11 mouse cellular contexts compared by ENCODE assay signal in genomic region chr13:115679591-115679990, GRCm38 (mm10).
DNase-seq lines count a peak whose midpoint lies in the region; ATAC-seq and TF ChIP-seq lines count a peak whose summit lies in the region.
"Had no signal": no experiment of that assay in that cellular context is flagged by ENCODE, and none has a peak within 500 bp of the region (broad histone marks: within the 10 kb centered on the region; RNA-seq: fewer than 3 reads in every experiment).

No protein-coding gene starts in this region.

- WGBS in embryonic facial prominence, embryonic 11.5 days: 44% methylated on average over 6 of the region's 6 CpGs

- H3K4me2 ChIP-seq in embryonic facial prominence, embryonic 11.5 days (ENCODE audit: low read depth, low read length): no peak overlapping the region
- H3K4me2 ChIP-seq: stomach, embryonic 15.5 days had no signal

- no peak overlapping the region for H3ac ChIP-seq in C2C12 (ENCODE audit: control insufficient read depth, insufficient read length, low read depth)

- H3K79me2 ChIP-seq in C2C12 (ENCODE audit: control insufficient read depth, insufficient read depth): no peaks in the 10 kb centered on the region

- no peak for ATAC-seq in embryonic facial prominence, embryonic 11.5 days (replicated peaks; ENCODE audit: insufficient number of reproducible peaks, low FRiP score, low TSS enrichment, low read depth)
- ATAC-seq: inflammation-experienced regulatory T-cells, adult 6 months had no signal

- peak; percentile 73 for TF ChIP-seq CTCF in layer of hippocampus, adult 2 months (conservative IDR thresholded peaks at IDR 0.05)
- peak; percentile 22 for TF ChIP-seq CTCF in C2C12 (IDR thresholded peaks at IDR 0.05; ENCODE audit: control insufficient read depth, insufficient read depth, insufficient read length)

- no peaks in the 10 kb centered on the region for H3K4me1 ChIP-seq in embryonic facial prominence, embryonic 11.5 days (ENCODE audit: control insufficient read depth, insufficient read depth, low read length)
- H3K4me1 ChIP-seq: stomach, embryonic 15.5 days had no signal

- no peaks in the 10 kb centered on the region for H3K27me3 ChIP-seq in C2C12 (ENCODE audit: control insufficient read depth, insufficient read depth, insufficient read length)
- no peaks in the 10 kb centered on the region for H3K27me3 ChIP-seq in embryonic facial prominence, embryonic 11.5 days (ENCODE audit: control insufficient read depth, insufficient read depth, low read length)
- H3K27me3 ChIP-seq: stomach, embryonic 15.5 days had no signal

- peak; percentile 20 for DNase-seq in adrenal gland, postnatal 10 days
- DNase-seq in adrenal gland, postnatal 4 days (ENCODE audit: low spot score in 2 of 2): no peak
- peak in 1 of 2 experiments; percentile 17 for DNase-seq in layer of hippocampus, adult 2 months (ENCODE audit: low spot score in 2 of 2)
- DNase-seq in layer of hippocampus, adult 9-11 months: no peak
- DNase-seq in embryonic facial prominence, embryonic 11.5 days (ENCODE audit: low spot score): peak; percentile 64
- no peak for DNase-seq in kidney, adult 11 months
- DNase-seq in kidney, adult 18-20 months: no peak
- DNase-seq: lung, postnatal 14 days had no signal

- no peaks in the 10 kb centered on the region for H3K36me3 ChIP-seq in C2C12 (ENCODE audit: control insufficient read depth, insufficient read depth)
- no peaks in the 10 kb centered on the region for H3K36me3 ChIP-seq in embryonic facial prominence, embryonic 11.5 days (replicated peaks; ENCODE audit: control insufficient read depth, insufficient read depth, low read depth, low read length)
- H3K36me3 ChIP-seq: stomach, embryonic 15.5 days had no signal

- no peak overlapping the region for H3K4me3 ChIP-seq in layer of hippocampus, adult 2 months
- no peak overlapping the region for H3K4me3 ChIP-seq in C2C12 (ENCODE audit: insufficient read depth, poor library complexity, severe bottlenecking)
- no peak overlapping the region for H3K4me3 ChIP-seq in embryonic facial prominence, embryonic 11.5 days (ENCODE audit: low read depth, low read length)
- H3K4me3 ChIP-seq: stomach, embryonic 15.5 days had no signal

- no peak overlapping the region for H3K27ac ChIP-seq in layer of hippocampus, adult 2 months
- no peak overlapping the region for H3K27ac ChIP-seq in embryonic facial prominence, embryonic 11.5 days (replicated peaks; ENCODE audit: low read depth, low read length)
- H3K27ac ChIP-seq: stomach, embryonic 15.5 days had no signal

- H3K9me3 ChIP-seq in embryonic facial prominence, embryonic 11.5 days (replicated peaks; ENCODE audit: control insufficient read depth, low read length): no peaks in the 10 kb centered on the region
- H3K9me3 ChIP-seq: stomach, embryonic 15.5 days had no signal

- H3K79me3 ChIP-seq in C2C12 (ENCODE audit: low read depth): no peaks in the 10 kb centered on the region

- no peak overlapping the region for H3K9ac ChIP-seq in embryonic facial prominence, embryonic 11.5 days (replicated peaks; ENCODE audit: low read length)
- H3K9ac ChIP-seq: stomach, embryonic 15.5 days had no signal

TF ChIP-seq in C2C12, 6 proteins besides CTCF, POLR2A, EP300 and RAD21:
- TF ChIP-seq MYOD1 (IDR thresholded peaks at IDR 0.05; ENCODE audit: control insufficient read depth, insufficient read length, low read depth): no peak
- no peak for TF ChIP-seq USF1 (IDR thresholded peaks at IDR 0.05; ENCODE audit: low read depth)
- TF ChIP-seq MAX (IDR thresholded peaks at IDR 0.05): no peak
- TF ChIP-seq MYOG (IDR thresholded peaks at IDR 0.05; ENCODE audit: control insufficient read depth, extremely low read depth, insufficient read length): no peak
- no peak for TF ChIP-seq CEBPB (IDR thresholded peaks at IDR 0.05; ENCODE audit: low read depth)
- TF ChIP-seq FOSL1 (IDR thresholded peaks at IDR 0.05; ENCODE audit: insufficient read depth, low read length, poor library complexity, severe bottlenecking): no peak

Comparison
In these comparisons a context has a peak if more than half of its experiments do, and no peak if none do; other contexts are left out.
1. DNase-seq: peak in adrenal gland, postnatal 10 days (single experiment) and embryonic facial prominence, embryonic 11.5 days (single experiment); none in adrenal gland, postnatal 4 days (0 of 2), layer of hippocampus, adult 9-11 months (single experiment), kidney, adult 11 months (single experiment) and kidney, adult 18-20 months (single experiment).